Mouse (Mus musculus): ENCODE results near the gene Mink1.
A peak's percentile ranks its signal among the peaks of the same experiment; 100 is the strongest.
"Not testable (repeated sequence)": the region's sequence is repeated elsewhere in the genome, so short reads cannot be mapped to it uniquely, and the experiment has no call there.

Gene Mink1

DNA sequence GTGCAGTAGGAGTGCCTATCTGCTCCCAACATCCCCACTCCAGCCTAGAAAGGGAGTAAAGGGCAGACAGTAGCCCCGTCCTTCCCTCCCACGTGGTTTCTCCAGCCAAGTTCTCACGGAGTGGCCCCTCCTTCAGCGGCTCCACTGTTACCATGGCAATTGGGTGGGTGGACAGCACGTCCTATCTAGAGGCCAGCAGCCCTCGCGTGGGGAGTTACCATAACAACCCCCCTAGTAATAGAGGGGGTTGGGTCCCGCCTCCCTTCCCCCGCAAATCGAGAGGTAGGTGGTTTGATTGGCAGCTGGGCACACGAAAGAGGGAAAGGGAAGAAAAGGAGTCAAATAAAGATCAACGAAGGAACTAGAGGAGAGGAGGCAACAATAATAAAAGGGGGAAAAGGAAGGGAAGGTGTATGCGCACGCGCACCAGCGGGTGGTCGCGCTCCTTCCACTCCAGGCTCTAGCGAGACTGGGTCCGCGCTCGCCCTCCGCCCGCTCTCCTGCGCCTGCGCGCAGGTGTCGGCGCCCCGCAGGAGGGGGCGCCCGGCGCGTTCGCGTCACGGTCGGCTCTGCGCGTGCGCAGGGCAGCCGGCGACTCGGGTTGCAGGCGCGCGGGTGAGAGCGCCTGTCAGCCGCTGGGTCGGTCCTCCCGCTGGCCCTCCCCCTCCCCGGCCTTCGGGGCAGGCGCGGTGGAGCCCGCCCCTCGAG, at the start of gene Mink1:
Gene Mink1 (plus strand): TSS at position 595 of the 708 bp plus-strand sequence.
- DNase-seq = peak; percentile 92

DNA sequence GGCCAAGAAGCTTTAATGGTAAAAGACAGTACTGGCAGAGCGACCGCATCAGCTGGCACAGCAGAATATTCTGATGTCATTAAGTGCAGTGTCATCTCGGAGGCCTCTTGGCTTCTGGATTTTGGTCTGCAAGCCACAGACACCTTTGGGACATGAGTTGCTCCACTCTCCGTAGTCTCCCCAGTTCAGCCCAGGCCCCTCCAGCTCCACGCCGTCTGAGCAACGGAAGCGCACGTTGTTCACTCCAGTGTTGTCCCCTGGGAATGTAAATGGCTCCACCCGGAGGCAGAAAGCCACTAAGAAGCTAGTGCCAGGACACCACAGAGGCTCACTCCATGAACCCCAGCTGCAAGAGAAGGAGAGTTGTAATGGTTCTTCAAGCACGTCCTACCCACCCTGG, 49.2 kb upstream of the Mink1 start:
- peak; percentile 47 for DNase-seq

DNA sequence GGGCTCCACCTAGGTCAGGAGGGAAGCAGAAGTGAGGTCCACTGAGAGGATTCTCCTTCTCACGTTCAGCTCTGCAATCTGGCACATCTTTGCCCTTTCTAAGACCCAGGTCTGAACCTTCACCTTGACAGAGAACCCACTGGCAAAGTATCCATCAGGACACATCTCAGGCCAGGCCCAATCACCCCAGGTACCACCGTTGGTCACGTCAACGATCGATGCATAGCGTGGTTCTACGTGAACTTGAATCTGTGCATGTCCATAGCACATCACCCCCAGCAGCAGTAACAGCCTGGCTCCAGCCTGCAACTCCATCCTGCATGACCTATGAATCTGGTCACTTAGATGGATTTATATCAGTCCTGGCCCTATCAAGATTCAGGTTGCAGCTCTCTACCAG, 48.4 kb upstream of the Mink1 start, which contains the start of gene Vmo1:
Gene Vmo1 (minus strand): TSS at position 329 of the 400 bp plus-strand sequence.
- DNase-seq = no peak

DNA sequence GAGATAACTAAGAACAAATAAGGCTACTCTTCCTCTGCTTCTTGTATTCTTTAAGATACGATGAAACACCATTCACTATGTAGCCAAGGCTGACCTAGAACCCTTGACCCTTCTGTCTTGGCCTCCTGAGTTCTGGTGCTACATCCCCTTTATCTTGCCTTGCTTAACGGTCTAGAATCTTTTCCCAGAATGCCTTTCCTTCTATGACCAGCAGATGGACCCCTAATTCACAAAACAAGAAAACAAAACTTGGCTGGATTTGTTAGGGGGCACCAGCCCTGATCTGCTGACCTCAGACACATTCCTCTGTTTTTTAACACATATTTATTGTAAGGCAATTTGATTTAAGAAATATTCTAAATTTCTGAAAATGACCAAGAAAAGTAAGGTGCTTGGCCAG, 46.3 kb upstream of the Mink1 start:
- peak; percentile 74 for DNase-seq

DNA sequence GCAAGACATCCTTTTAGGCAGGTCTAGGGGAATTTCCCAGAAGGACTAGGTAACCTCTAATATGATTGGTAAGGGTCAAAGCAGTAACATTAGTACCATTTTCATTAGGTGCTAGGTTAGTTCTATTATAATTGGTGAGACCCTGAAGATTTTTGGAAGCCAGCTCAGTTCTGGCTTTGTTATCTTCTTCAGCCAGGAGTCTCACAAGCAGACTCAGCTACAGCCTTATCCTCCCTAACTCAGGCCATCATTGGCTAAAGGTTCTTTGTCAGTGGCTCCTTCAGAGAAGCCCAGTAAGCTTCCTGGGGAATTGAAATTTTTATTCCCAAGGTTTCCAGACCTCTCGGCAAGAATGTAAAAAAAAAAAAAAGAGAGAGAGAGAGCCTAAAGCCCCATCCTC, 44.2 kb upstream of the Mink1 start:
- no peak for DNase-seq

DNA sequence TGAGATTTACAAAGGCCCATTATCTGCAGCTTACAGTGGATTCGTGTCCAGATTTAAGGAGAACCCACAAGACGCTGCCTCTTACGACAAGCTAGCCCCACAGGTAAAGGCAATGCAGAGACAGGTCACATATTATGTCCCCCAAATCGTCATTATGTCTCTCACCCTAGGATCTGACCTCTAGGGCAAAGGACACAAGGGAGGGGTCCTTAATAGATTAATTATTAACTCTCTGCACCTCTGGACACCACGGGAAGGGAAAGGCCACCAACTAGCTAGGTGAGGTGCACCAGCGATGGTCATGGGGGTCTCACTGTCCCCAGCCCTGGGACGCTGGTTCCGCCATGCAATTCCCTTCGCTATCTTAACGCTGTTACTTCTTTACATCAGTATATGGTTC, 43.8 kb upstream of the Mink1 start, which contains the start of gene Gltpd2:
Gene Gltpd2 (plus strand): TSS at position 274 of the 400 bp plus-strand sequence.
- no peak for DNase-seq

DNA sequence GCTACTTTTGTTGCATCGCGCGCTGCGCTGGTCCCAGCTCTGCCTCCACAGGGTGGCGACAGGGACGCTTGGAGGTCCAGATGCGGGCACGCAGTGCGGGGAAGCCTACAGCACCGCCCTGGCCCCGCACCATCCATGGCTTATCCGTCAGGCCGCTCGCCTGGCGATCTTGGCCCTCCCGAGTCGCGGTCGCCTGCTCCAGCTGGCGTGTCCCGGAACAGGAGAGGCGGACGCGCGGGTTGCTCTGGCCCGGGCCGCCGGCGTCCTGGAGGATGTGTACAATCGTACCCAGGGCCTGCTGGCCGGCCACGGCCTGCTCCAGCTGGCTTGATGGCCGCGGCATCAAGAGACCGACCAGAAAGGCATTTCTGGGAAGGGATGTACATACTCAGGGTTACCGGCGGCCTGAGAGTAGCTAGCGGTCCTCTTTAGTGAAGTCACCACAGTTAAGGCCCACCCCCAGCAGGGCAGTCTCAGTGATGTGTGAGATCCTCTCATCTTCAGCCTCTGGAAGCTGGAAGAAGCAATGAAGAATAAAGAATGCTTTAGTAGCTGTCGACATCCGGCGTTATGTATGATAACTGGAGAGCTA, 42.4 kb upstream of the Mink1 start:
- peak; percentile 69 for DNase-seq

DNA sequence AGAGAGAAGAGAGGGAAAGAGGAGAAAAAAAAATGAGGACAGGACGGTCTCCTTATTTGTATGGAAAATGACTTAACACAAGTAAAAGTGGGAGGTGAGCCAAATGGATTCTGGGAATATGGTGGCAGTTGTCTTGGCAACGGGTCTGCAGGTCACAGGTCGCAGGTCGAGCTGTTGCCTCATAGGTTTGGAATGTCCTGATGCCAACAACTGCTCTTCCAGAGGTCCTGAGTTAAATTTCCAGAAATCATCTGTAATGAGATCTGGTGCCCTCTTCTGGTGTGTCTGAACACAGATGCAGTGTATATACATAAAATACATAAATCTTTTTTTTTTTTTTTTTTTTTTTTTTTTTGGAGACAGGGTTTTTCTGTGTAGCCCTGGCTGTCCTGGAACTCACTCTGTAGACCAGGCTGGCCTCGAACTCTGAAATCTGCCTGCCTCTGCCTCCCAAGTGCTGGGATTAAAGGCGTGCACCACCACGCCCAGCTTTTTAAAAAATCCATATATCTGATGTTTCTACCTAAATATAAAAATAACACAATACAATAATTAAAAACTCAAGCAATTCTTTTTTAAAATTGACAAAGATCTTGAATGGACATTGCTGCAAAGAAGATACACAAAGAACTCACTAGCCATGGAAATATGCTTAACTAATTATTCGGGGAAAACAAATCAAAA, 39.2 kb upstream of the Mink1 start:
- not testable (repeated sequence) for DNase-seq

DNA sequence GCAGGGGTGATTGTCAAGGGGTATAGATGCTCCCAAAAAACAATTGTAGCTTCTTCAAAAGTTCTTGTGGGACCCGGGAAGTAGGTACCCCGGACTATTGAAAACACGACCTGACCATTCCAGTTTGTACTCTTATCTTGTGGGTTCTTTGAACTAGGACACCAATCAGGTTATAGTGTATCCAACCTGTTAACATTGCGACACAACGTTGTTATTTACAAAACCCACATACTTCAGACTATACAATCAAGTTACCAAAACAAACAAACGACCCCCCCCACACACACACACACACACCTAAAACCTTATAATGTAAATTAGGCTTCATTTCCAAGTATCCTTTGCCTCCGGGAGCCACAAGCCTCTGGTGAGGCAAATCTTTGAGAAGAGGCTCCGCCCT, 37.9 kb upstream of the Mink1 start:
- DNase-seq = no peak

DNA sequence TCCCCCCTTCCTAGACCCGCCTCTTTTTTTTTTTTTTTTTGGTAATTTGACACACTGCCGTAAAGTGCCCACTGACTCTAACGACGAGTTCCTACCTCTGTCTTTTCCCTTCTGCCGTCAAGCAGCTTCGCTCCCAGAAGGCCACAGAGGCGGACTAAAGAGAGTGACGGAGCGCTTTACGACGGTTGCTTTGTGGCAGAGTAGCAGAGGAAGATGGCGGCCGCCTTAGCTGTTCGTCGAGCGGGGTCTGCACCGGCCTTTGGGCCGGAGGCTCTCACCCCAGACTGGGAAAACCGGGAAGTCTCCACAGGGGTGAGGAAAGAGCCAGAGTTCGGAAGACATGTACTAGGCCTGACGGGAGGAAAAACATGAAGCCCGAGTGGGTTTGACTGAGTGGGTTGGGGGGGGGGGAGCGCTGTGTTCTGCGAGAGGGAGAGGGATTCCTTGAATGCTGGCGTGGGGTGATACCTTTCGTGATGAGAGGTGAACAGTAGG, 37.5 kb upstream of the Mink1 start, which contains the start of gene Psmb6:
Gene Psmb6 (plus strand): TSS at position 184 of the 495 bp plus-strand sequence.
- peak; percentile 97 for DNase-seq

DNA sequence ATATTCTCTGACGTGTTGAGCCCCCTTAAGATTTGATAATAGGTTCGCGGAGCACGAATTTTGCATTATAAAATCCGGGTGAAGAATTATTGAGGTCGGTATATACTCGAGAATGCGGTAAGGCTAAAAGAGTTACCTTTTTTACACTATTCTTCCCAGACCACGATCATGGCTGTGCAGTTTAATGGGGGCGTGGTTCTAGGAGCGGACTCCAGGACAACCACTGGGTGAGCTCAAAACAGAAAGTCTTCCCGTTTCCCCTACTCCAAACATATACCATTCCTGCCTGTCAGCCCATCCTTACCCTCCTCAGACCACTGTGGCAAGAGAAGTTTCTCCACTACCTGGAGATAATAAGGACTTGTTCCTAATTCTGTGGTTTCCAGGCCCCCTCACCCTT, 37.0 kb upstream of the Mink1 start:
- DNase-seq = no peak

DNA sequence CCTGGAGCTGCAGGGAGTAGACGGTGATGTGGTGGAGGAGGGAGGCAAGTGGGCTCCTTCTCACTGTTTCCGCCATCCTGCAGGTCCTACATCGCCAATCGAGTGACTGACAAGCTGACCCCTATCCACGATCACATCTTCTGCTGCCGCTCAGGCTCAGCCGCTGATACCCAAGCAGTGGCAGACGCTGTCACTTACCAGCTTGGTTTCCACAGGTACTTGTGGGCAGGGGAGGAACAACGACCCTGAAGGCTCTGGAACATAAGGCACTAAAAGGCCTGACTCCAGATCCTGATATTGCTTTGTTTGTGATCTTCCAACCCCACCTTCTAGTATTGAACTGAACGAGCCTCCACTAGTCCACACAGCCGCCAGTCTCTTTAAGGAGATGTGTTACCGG, 36.5 kb upstream of the Mink1 start:
- no peak for DNase-seq

DNA sequence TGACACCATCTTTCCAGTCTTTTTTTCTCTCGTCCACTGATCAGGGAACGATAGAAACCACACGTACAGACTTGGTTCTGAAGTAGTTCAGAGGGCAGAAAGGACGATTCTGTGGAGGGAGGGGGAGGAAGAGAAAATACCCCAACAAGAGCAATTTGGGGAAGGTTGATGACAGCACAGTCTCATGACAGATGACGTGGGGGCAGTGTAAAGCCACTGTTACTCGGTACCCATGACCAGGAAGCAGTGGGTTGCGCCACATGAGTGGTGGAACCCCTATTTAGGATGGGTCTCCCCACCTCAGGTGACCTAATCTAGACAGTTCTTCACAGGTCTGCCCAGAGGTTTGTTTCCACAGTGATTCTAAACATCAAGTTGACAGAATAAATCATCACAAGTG, 34.1 kb upstream of the Mink1 start:
- no peak for DNase-seq

DNA sequence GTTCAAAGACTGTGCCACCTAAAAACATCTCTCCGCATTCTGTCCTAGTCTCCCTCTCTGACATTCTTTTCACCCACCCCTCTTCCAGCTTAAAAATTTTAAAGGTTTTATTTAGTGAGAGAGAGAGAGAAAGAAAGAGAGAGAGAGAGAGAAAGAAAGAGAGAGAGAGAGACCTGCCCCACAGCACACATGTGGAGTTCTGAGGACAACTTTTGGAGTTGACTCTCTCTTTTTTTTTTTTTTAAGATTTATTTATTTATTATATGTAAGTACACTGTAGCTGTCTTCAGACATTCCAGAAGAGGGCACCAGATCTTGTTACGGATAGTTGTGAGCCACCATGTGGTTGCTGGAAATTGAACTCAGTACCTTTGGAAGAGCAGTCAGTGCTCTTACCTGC, 31.6 kb upstream of the Mink1 start:
- not testable (repeated sequence) for DNase-seq

DNA sequence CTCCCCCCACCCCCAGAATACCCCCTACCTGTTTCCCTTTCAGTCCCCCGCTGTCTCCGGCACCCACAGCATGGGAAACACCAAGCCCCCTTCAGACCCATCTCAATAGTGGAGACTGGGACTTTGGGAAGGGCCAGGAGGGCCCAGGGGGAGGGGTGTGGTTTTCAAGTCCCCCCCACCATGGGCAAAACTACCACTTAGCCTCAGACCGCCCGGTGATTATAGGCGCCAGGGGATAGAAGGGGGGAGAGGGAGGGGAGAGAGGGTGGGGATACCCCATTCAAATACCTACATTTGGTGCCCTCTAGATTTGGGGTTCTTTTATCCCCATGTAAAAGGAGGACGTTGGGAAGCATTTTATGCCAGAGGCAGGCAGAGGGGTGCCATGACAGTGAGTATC, 29.8 kb upstream of the Mink1 start, which contains the start of gene Gm40193:
Gene Gm40193 (minus strand): TSS at position 101 of the 400 bp plus-strand sequence.
- no peak for DNase-seq

DNA sequence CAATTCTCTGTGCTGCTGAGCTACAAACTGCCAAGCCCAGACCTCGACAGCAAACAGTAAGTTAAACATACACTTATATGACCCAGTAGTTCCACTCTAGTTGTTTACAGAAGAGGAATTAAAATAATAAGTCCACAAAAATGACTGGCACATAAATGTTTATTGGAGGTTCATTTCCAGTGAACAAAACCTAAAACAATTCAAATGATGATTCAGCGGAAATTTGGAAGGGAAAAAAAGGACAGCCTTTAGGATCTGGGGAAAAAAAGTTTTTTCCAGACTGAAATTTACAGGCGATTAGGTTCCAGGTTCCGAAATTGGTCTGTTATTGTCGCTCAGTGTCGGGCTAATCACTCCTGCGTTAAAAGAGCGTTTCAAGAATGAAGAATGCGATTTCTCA, 23.3 kb upstream of the Mink1 start:
- no peak for DNase-seq

DNA sequence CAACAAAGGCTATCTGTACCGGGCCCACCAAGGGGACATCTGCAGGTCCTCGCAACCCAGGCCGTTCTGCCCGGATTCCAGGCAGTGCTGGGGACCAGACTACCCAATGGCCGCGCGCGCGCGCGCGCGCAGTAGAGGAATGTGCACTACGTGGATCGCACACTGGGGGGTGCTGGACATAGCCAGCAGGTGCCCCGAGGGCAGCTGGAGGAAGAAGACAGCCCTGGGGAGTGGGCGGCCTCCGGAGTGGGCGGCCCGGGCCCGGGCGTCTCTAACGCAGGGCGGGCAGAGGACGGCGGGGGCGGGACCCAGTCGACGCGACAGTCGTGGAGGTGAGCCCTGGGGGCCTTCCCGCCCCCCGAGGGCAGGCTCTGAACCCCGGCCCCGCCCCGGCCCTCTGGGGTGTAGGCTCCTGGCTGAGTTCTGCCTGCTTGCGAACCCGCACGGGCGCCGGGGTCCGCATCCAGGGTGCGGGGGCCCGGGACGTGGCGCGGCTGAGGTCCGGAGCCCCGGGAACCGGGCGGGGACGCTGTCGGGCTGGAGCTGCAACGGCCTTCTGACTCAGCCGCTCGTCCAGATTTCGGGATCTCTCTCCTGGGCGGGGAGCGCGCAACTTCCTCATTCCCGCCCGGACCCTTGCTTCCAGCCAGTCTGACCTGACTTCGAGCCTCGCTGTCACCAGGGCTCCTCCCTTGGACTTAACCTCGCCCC, 22.6 kb upstream of the Mink1 start, which contains the start of gene Pld2:
Gene Pld2 (plus strand): TSS at position 188 of the 711 bp plus-strand sequence.
- peak; percentile 95 for DNase-seq

DNA sequence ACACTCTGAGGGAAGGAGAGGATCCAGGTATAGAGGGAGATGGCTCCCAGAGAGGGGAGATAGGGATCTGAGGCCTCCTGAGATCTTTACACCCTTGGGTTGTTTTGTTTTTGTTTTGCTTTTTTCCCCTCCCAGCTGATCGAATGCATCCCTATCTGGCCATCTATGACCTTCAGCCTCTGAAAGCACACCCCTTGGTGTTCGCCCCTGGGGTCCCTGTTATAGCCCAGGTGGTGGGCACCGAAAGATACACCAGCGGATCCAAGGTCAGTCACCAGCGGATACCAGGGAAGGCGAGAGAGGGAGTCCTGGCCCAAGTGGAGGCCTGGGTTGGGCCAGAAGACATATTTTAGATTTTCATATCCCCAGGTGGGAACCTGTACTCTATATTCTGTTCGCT, 21.8 kb upstream of the Mink1 start:
- DNase-seq = no peak

DNA sequence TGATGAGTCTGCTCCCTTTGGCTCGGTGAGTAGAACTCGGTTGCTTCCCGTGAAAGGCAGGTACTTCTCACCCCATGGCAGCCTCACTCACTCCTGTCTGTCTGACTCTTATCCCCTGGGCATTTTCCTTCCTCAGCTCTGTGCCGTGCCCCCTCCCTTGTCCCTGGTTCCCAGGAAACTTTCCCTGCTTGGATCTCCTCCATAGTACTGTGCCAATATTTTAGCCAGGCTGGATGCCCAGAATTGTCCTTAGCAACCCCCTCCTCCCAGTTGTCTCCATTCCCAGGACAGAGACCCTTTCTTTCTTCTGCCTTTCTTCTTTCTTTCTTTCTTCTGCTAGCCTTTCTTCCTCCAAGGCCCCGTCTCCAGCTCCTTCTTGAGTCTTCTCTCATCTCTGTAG, 21.3 kb upstream of the Mink1 start:
- no peak for DNase-seq

DNA sequence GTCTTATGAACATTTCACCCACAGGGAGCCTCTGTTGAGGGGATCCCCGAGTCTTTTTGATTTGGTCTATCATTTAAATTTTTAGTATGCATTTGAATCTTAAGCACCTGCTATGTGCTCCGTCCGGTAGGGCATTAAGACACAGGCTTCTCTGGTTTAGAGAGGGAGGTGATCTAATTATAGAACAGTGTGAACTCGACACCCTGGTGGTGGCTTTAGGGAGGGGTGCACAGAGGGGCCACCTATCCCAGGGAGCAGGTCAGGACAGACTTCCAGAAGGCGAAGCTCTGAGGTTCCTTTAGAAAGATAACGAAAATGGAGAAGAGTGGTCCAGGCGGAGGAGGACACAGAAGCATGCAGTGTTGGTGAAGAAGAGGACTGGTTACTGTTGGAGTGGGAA, 18.2 kb upstream of the Mink1 start:
- no peak for DNase-seq

DNA sequence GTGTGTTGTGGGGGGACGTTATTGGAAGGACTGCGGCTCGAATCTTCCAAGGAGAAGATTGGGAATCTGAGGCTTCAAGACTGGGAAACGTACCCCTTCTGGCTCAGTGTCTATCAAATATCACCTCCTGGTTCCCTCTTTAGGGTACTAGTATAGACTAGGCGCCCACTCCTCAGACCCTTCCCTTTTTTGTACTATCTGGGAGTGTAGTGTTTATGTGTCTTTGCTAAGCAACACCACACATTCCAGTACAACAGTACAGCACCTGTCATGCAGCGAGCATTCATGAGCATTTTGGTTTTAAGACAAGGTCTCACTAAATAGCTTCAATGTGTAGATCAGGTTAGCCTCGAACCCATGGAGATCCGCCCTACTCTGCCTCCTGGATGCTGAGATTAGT, 11.2 kb upstream of the Mink1 start:
- DNase-seq = no peak

DNA sequence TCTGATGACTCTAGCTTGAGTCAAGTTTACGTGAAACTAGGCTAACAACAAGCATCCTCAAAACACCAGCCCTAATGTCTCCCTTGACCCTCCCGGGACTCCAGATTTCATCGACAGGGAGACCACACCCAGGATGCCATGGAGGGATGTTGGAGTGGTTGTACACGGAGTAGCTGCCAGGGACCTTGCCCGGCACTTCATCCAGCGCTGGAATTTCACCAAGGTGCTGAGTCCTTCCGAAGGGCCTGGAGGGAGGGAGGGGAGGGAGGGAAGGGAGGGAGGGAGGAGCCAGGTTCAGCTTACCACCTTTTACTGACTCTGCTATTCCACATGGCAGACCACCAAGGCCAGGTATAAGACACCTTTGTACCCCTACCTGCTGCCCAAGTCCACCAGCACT, 8.7 kb upstream of the Mink1 start:
- DNase-seq = no peak

DNA sequence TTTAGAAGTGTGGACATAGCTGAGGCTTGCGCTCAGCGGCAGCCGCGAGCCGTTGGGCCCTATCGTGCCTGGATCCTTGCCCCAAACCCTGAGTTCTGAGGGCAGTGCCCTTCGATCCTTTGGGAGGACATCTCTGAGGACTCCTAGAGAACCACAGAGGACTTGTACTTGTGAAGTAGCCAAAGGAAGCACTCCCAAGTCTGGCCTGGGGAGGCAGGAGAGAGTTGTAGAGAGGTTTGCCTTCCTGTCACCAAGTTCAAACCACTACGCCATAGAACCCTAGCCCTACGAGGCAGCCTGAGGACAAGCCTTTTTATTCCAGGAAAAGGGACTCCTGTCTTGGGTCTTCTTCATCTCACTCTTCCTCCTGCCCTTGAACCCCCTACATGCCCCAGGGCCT, 5.1 kb upstream of the Mink1 start:
- DNase-seq = no peak
